Mouse (Mus musculus): Measurements from ENCODE around the gene Rps12-ps3. TPM values are rescaled to one million over a fixed set of nuclear protein-coding genes. Genes with fewer than 3 reads are reported as not detected.

The Rps12-ps3 gene
- total RNA-seq, 2 experiments from 2014 or later: 596 to 666 TPM

- DNase-seq: no peak
These were observed 29.2 kb downstream of the Rps12-ps3 start for GRCm38 (mm10) chr19:59351151-59351889.

- DNase-seq: no peak
These were observed 30.7 kb downstream of the Rps12-ps3 start for GRCm38 (mm10) chr19:59352760-59353159.

- DNase-seq: no peak
These were observed 32.8 kb downstream of the Rps12-ps3 start for GRCm38 (mm10) chr19:59354906-59355305.

- no peak for DNase-seq
These were observed 34.3 kb downstream of the Rps12-ps3 start for GRCm38 (mm10) chr19:59356388-59356787.

- no peak for DNase-seq
These were observed 34.9 kb downstream of the Rps12-ps3 start for GRCm38 (mm10) chr19:59356843-59357595.

GRCm38 (mm10) chr19:59357878-59358277 is 35.8 kb downstream of the Rps12-ps3 start:
- DNase-seq: no peak

- no peak for DNase-seq
These were observed 37.1 kb downstream of the Rps12-ps3 start for GRCm38 (mm10) chr19:59359202-59359601.

GRCm38 (mm10) chr19:59360486-59360896 is 38.4 kb downstream of the Rps12-ps3 start:
- DNase-seq: no peak

- DNase-seq: no peak
These were observed 40.6 kb downstream of the Rps12-ps3 start for GRCm38 (mm10) chr19:59362646-59363045.

GRCm38 (mm10) chr19:59363666-59364065 is 41.6 kb downstream of the Rps12-ps3 start:
- no peak for DNase-seq

GRCm38 (mm10) chr19:59366724-59367123 is 44.6 kb downstream of the Rps12-ps3 start:
- DNase-seq: no peak

GRCm38 (mm10) chr19:59367892-59368291 is 45.8 kb downstream of the Rps12-ps3 start:
- no peak for DNase-seq

GRCm38 (mm10) chr19:59371016-59371415 is 48.9 kb downstream of the Rps12-ps3 start:
- DNase-seq: no peak

Other genes with a start within 250 kb of the Rps12-ps3 start
- 1 to 10 TPM; 2.2 to 3.7 TPM for gene Shtn1, start 246.2 kb upstream of the Rps12-ps3 start, total RNA-seq (2021)
- gene Vax1, start 152.2 kb upstream of the Rps12-ps3 start, total RNA-seq (2021): not detected
- not detected for gene Kcnk18, start 103.1 kb upstream of the Rps12-ps3 start, total RNA-seq (2021)
- gene Slc18a2, start 61.4 kb upstream of the Rps12-ps3 start, total RNA-seq (2021): under 1 TPM; 0.47 to 0.52 TPM
- gene Pdzd8, start 23.5 kb downstream of the Rps12-ps3 start, total RNA-seq (2021): 10 to 100 TPM; 15.1 to 19.2 TPM
- gene Emx2, start 136.1 kb downstream of the Rps12-ps3 start, total RNA-seq (2021): 1 to 10 TPM in 1 of 2 experiments, under 1 TPM in 1; 0.68 to 1.6 TPM

All from gastrocnemius, postnatal 10 days (tissue).